Comparison of ENCODE assay signal across 23 mouse cellular contexts in genomic region chr8:77768916-77769315, GRCm38 (mm10). TPM values are rescaled to one million over a fixed set of nuclear protein-coding genes. Genes with fewer than 3 reads are reported as not detected.
DNase-seq lines count a peak whose midpoint lies in the region; ATAC-seq lines count a peak whose summit lies in the region.
"Had no signal": no experiment of that assay in that cellular context is flagged by ENCODE, and none has a peak within 500 bp of the region (broad histone marks: within the 10 kb centered on the region; RNA-seq: fewer than 3 reads in every experiment).

No protein-coding gene starts in this region.

- H3K4me1 ChIP-seq in kidney, embryonic 15.5 days: peaks cover 17% of the 10 kb centered on the region
- H3K4me1 ChIP-seq: forebrain, embryonic 10.5 days; hindbrain, embryonic 12.5 days; limb, embryonic 15.5 days; megakaryocyte, embryonic 14.5 days had no signal

- H3K27ac ChIP-seq in kidney, embryonic 15.5 days: no peak overlapping the region
- H3K27ac ChIP-seq: forebrain, embryonic 10.5 days; hindbrain, embryonic 12.5 days; limb, embryonic 15.5 days; liver, embryonic 14.5 days; midbrain, embryonic 13.5 days had no signal

- H3K9me3 ChIP-seq in kidney, embryonic 15.5 days (replicated peaks): no peaks in the 10 kb centered on the region
- H3K9me3 ChIP-seq: forebrain, embryonic 10.5 days; hindbrain, embryonic 12.5 days; limb, embryonic 15.5 days; midbrain, embryonic 13.5 days had no signal

- H3K9ac ChIP-seq in kidney, embryonic 15.5 days: no peak overlapping the region
- H3K9ac ChIP-seq: hindbrain, embryonic 12.5 days; limb, embryonic 15.5 days; liver, embryonic 14.5 days; lung, embryonic 14.5 days; midbrain, embryonic 13.5 days had no signal

- no peak for ATAC-seq in kidney, embryonic 15.5 days (replicated peaks; ENCODE audit: low FRiP score)
- ATAC-seq: forebrain, embryonic 16.5 days; midbrain, embryonic 13.5 days had no signal

- no peak overlapping the region for H3K4me3 ChIP-seq in kidney, embryonic 15.5 days (replicated peaks)
- H3K4me3 ChIP-seq: forebrain, embryonic 10.5 days; hindbrain, embryonic 12.5 days; limb, embryonic 15.5 days; megakaryocyte, embryonic 14.5 days; midbrain, embryonic 13.5 days had no signal

- H3K4me2 ChIP-seq in kidney, embryonic 15.5 days: no peak overlapping the region
- H3K4me2 ChIP-seq: hindbrain, embryonic 12.5 days; limb, embryonic 15.5 days; lung, embryonic 14.5 days; midbrain, embryonic 13.5 days had no signal

- DNase-seq in adrenal gland, adult (ENCODE audit: inconsistent age in 2 of 2, low spot score in 1 of 2): peak; percentile 52 to 86
- no peak for DNase-seq in adrenal gland, adult 18-20 months (ENCODE audit: low spot score in 2 of 2)
- DNase-seq in kidney, adult 11 months: peak; percentile 16
- peak; percentile 87 for DNase-seq in ovary, adult 18-20 months (ENCODE audit: low spot score)
- DNase-seq in ovary, postnatal 10 days (ENCODE audit: low spot score): no peak
- peak; percentile 15 for DNase-seq in testis, postnatal 14 days (ENCODE audit: low spot score)
- DNase-seq in cerebellum, postnatal 25 days: no peak
- DNase-seq: cerebellum, adult 11 months; cerebellum, adult 9-11 months; gastrocnemius, postnatal 25 days; heart, postnatal 14 days; left cerebral cortex, postnatal 4 days; lung, embryonic 14.5 days; lung, postnatal 36 days had no signal

- no peaks in the 10 kb centered on the region for H3K36me3 ChIP-seq in kidney, embryonic 15.5 days
- H3K36me3 ChIP-seq: forebrain, embryonic 10.5 days; hindbrain, embryonic 12.5 days; limb, embryonic 15.5 days; midbrain, embryonic 13.5 days had no signal

- WGBS in kidney, embryonic 15.5 days: 72% methylated on average over 5 of the region's 5 CpGs

- no peaks in the 10 kb centered on the region for H3K27me3 ChIP-seq in kidney, embryonic 15.5 days
- H3K27me3 ChIP-seq: hindbrain, embryonic 12.5 days; limb, embryonic 15.5 days; megakaryocyte, embryonic 14.5 days; midbrain, embryonic 13.5 days had no signal

RNA-seq across cellular contexts. Expression of gene Ednra, which starts 44.7 kb away (rescaled TPM):
- 10 to 100 TPM; 21.5 to 21.9 TPM for total RNA-seq in adrenal gland, adult 18-20 months (2021)
- polyA plus RNA-seq in kidney, embryonic 15.5 days (2015; fragmentation: Nextera tagmentation; extraction: Ambion mirVana): 27.8 and 30.5 TPM in 2 replicates
- total RNA-seq: monocyte, adult 5-6 weeks had no signal

Comparison
In these comparisons a context has a peak if more than half of its experiments do, and no peak if none do; other contexts are left out.
1. DNase-seq: peak in adrenal gland, adult (2 of 2), kidney, adult 11 months (single experiment), ovary, adult 18-20 months (single experiment) and testis, postnatal 14 days (single experiment); none in adrenal gland, adult 18-20 months (0 of 2), ovary, postnatal 10 days (single experiment) and cerebellum, postnatal 25 days (0 of 2).